Mouse (Mus musculus): Measurements from ENCODE around the gene Jchain. TPM values are rescaled to one million over a fixed set of nuclear protein-coding genes. Genes with fewer than 3 reads are reported as not detected.

Gene Jchain
- total and polyA plus RNA-seq, 3 experiments = 336 to 1,319 (median 477) TPM

DNA sequence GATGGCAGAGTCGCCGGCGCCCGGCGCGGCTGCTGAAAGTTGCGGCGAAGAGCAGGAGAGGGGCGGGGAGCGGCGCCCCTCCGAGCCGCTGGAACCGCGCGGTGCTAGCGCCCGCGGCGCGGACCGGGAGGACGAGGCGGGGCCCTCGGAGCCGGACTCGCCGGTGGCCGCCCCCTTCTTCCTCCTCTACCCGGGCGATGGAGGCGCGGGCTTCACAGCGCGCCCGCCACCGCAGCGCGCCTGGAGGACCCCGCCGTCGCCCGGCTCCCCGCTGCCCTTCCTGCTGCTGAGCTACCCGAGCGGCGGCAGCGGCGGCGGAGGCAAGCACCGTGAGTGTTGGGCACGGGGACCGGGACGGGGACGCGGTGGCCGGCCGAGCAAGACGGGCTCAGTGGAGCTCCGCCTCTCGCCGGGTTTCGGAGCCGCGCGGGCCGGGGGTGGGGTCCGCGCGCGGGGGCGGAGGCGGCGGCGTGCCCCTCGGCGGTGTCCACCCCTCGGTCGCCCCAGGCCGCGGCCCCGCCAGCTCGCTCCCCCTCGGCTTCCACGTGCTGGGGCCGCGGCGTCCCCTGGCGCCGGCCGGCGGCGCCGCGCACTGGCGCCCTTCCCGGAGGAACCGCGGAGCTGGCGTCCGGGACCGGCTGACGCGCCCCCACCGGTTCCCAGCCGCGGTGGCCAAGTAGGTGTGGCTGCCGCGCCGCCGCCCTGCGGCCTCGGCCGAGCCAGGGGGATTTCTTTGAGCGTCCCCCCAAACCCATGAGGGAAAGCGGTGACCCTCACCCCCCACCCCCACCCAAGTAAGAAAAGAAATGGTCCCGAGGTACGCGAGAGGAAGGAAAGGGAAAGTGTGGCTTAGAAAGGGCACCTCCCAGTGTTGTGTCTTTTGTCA, 37.7 kb upstream of the Jchain start:
- Histone ChIP-seq H3K4me3 (replicated peaks in 1 of 3; ENCODE audit: low read depth in 2 of 3, low read length in 2 of 3, poor library complexity in 1 of 3) (peak overlapping the region; percentile 84 to 92 (median 90)), H3K36me3 (replicated peaks in 1 of 2; ENCODE audit: control insufficient read depth in 1 of 2, insufficient read depth in 1 of 2, low read length in 1 of 2) (peaks cover 0 to 21% of the 10 kb centered on the region in 2 experiments), H3K79me2 (replicated peaks; ENCODE audit: control insufficient read depth, extremely low read depth, insufficient read depth, poor library complexity, severe bottlenecking) (peaks cover 41% of the 10 kb centered on the region), H3K9me3 (replicated peaks; ENCODE audit: low read length) (no peaks in the 10 kb centered on the region), H3K9ac (ENCODE audit: insufficient read depth, low read depth) (peak overlapping the region; percentile 63), H3K4me2 (ENCODE audit: insufficient read depth, low read depth, poor library complexity, severe bottlenecking) (peak overlapping the region; percentile 96), H3K27ac (ENCODE audit: insufficient read depth, low read depth) (peak overlapping the region; percentile 33), H3K4me1 (ENCODE audit: control insufficient read depth in 1 of 2, insufficient read depth in 2 of 2) (peaks cover 0 to 40% of the 10 kb centered on the region in 2 experiments; a peak in 2 of 4 replicates), H3K27me3 (replicated peaks) (no peaks in the 10 kb centered on the region)
- TF ChIP-seq CHD2 (IDR thresholded peaks at IDR 0.05; ENCODE audit: low read length) = no peak
- no peak for TF ChIP-seq EP300 (IDR thresholded peaks at IDR 0.05; ENCODE audit: low read length)
- TF ChIP-seq TCF12 (IDR thresholded peaks at IDR 0.05; ENCODE audit: low read depth, low read length) = 0 out of 2 replicates have a peak, but pooled peaks have one; percentile 32
- no peak for TF ChIP-seq USF1 (IDR thresholded peaks at IDR 0.05; ENCODE audit: low read depth, low read length)
- no peak for TF ChIP-seq POLR2AphosphoS2 (IDR thresholded peaks at IDR 0.05; ENCODE audit: low read depth, low read length)
- TF ChIP-seq ZMIZ1 (IDR thresholded peaks at IDR 0.05; ENCODE audit: low read depth, low read length) = no peak
- TF ChIP-seq SMC3 (IDR thresholded peaks at IDR 0.05; ENCODE audit: low read depth, low read length) = no peak
- TF ChIP-seq MXI1 (IDR thresholded peaks at IDR 0.05; ENCODE audit: low read depth, low read length) = peak; percentile 87
- 0 out of 2 replicates have a peak, but pooled peaks have one; percentile 3 for TF ChIP-seq BHLHE40 (IDR thresholded peaks at IDR 0.05; ENCODE audit: low read depth, low read length)
- TF ChIP-seq ZC3H11A (IDR thresholded peaks at IDR 0.05; ENCODE audit: low read depth, low read length) = no peak
- TF ChIP-seq MAX (IDR thresholded peaks at IDR 0.05; ENCODE audit: low read length) = no peak
- TF ChIP-seq CTCF (conservative IDR thresholded peaks at IDR 0.05 in 1 of 2, IDR thresholded peaks at IDR 0.05 in 1 of 2; ENCODE audit: low read depth in 2 of 2, low read length in 2 of 2) = peak in 1 of 2 experiments; percentile 23; a peak in 1 of 4 replicates
- TF ChIP-seq KAT2A (IDR thresholded peaks at IDR 0.05; ENCODE audit: insufficient replicate concordance, low read length) = no peak
- TF ChIP-seq MAZ (IDR thresholded peaks at IDR 0.05; ENCODE audit: low read depth, low read length) = no peak
- no peak for TF ChIP-seq NELFE (IDR thresholded peaks at IDR 0.05; ENCODE audit: low read depth, low read length)
- TF ChIP-seq ETS1 (conservative IDR thresholded peaks at IDR 0.05; ENCODE audit: low read depth, low read length) = no peak
- no peak for TF ChIP-seq GABPA (IDR thresholded peaks at IDR 0.05; ENCODE audit: insufficient replicate concordance, low read depth, low read length)
- TF ChIP-seq MEF2A (IDR thresholded peaks at IDR 0.05; ENCODE audit: borderline replicate concordance, low read depth, low read length) = no peak
- TF ChIP-seq E2F4 (IDR thresholded peaks at IDR 0.05; ENCODE audit: insufficient replicate concordance, low read depth, low read length) = no peak
- TF ChIP-seq IRF4 (IDR thresholded peaks at IDR 0.05; ENCODE audit: low read depth, low read length) = no peak
- TF ChIP-seq MAFK (IDR thresholded peaks at IDR 0.05; ENCODE audit: insufficient replicate concordance, low read length) = no peak
- TF ChIP-seq ZNF384 (IDR thresholded peaks at IDR 0.05; ENCODE audit: low read depth, low read length) = no peak
- no peak for TF ChIP-seq HCFC1 (IDR thresholded peaks at IDR 0.05; ENCODE audit: low read depth, low read length)
- no peak for TF ChIP-seq ZKSCAN1 (IDR thresholded peaks at IDR 0.05; ENCODE audit: borderline replicate concordance, low read depth, low read length)
- no peak for TF ChIP-seq PAX5 (IDR thresholded peaks at IDR 0.05; ENCODE audit: low read length)
- no peak for TF ChIP-seq RAD21 (IDR thresholded peaks at IDR 0.05; ENCODE audit: low read depth, low read length)
- 0 out of 2 replicates have a peak, but pooled peaks have one; percentile 32 for TF ChIP-seq ELF1 (IDR thresholded peaks at IDR 0.05; ENCODE audit: low read depth, low read length)
- TF ChIP-seq JUN (IDR thresholded peaks at IDR 0.05; ENCODE audit: insufficient read depth, low read depth, low read length) = no peak
- no peak; the same call in 1 of the 2 replicates for TF ChIP-seq UBTF (IDR thresholded peaks at IDR 0.05; ENCODE audit: low read depth, low read length)
- TF ChIP-seq SIN3A (IDR thresholded peaks at IDR 0.05; ENCODE audit: low read length) = no peak; the same call in 1 of the 2 replicates
- TF ChIP-seq RCOR1 (conservative IDR thresholded peaks at IDR 0.05; ENCODE audit: low read depth, low read length) = no peak
- TF ChIP-seq TBP (conservative IDR thresholded peaks at IDR 0.05; ENCODE audit: low read depth, low read length) = no peak
- TF ChIP-seq NRF1 (IDR thresholded peaks at IDR 0.05; ENCODE audit: low read depth, low read length) = no peak
- no peak for TF ChIP-seq CHD1 (IDR thresholded peaks at IDR 0.05; ENCODE audit: low read depth, low read length)
- no peak for TF ChIP-seq USF2 (conservative IDR thresholded peaks at IDR 0.05; ENCODE audit: low read depth, low read length)
- no peak for TF ChIP-seq POLR2A (IDR thresholded peaks at IDR 0.05; ENCODE audit: low read depth, low read length)
- TF ChIP-seq JUND (conservative IDR thresholded peaks at IDR 0.05; ENCODE audit: low read depth, low read length) = no peak
- TF ChIP-seq MYC (IDR thresholded peaks at IDR 0.05; ENCODE audit: low read depth, low read length) = no peak
- in situ Hi-C loops (cut with MboI; ENCODE audit: low pct_ligation_motif_present, low pct_unique_long_range_greater_than_20kb, low sequenced_read_pairs) = no loop called here
- no peak for DNase-seq (ENCODE audit: extremely low read depth)
- dilution Hi-C loops (cut with MboI; ENCODE audit: extremely low pct_ligation_motif_present, extremely low pct_unique_long_range_greater_than_20kb, low sequenced_read_pairs) = no loop called here

All from CH12.LX (cell line).